Mouse (Mus musculus) 416B (cell line): ENCODE data around the gene E2f3.

Source experiments
- DNase-seq: peaks from one replicate; pipeline ENCODE4 v3.0.0; 2011; ENCODE audit warnings: low read depth

The E2f3 gene

DNA sequence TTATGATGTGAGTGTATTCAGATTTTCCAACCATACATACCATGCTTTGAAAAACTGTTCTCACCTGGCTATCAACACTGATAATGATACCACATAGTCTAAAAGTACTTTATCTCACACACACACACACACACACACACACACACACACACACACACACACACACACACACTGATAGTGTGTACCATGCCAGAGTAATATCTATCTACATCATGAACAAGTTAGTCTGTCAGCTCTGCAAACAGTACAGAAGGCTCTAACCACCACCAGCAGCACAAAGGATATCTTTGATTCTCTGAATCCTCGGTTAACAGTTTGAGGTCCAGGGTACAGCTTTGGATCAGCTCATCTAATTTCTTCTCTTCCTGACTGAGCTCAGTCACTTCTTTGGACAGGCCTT, 69.3 kb downstream of the E2f3 start:
- DNase-seq: no peak

DNA sequence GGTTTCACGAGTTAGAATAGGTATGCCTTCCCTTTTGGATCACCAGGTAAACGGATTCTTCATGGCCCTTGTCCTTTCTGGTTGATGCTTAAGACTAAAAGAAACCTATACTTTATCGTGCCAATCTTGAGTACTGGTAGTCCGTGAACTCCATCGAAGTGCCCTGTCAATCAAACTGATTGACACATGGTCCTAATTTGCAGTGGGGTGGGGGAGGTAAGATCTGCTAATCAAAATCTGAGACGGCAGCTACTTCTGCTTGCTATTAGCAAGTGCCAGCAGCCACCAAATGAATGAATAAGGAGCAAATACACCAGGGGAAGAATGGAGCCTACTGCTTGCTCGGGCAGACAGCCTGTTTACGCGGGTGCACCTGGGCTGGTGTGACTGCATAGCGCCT, 72.3 kb downstream of the E2f3 start:
- no peak for DNase-seq

DNA sequence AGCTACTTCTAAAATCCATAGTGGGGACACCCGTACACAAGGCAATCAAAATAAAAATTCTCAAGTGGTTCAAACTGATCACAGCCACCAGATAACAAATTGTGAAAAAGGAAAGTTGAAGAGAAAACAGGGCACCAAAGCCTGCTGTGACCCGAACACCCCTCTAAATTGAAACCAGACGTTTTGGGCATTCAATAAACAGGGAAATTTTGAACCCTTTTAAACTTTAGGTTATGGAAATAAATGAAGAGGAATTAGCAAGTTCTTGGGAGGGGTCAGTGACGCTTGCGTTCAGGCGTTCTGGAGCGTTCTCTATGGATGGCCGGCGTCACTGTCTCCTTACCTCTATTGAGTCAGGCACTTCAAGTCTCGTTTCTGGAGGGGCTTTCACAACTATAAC, 72.8 kb downstream of the E2f3 start:
- DNase-seq: no peak

DNA sequence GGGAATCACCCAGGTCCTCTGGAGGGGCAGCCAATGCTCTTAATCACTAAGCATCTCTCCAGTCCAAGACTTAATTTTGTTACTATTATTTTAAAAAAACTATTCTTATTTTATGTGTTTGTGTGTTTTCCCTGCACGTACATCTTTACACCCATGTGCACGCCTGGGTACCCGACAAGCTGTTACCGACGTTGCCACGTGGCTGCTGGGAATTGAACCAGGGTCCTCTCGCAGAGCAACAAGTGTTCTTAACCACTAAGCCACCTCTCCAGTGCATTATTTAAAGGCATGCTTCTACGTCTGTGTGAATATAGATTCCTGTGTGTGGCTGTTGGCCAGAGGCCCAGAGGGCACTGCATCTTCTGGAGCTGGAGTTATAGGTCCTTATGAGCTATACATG, 73.6 kb downstream of the E2f3 start:
- no peak for DNase-seq

DNA sequence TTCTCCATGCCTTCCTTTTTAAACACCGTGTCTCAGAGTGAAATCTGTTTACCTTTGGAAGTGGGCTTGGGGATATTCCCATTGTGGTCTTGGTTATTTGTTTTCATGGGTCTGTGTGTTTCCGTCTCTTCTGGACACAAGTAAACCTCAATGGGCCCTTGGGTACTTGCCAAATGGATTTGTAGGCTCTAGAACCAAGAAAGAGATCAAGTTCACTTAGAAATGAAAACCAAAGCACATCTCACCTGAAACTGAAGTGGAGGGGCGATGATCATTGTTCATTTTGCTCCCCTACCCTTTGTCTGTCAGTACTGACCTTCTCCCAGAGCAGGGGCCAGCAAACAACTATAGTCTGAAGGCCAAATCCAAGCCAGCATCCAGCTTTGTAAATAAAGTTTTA, 74.7 kb downstream of the E2f3 start:
- DNase-seq: no peak

DNA sequence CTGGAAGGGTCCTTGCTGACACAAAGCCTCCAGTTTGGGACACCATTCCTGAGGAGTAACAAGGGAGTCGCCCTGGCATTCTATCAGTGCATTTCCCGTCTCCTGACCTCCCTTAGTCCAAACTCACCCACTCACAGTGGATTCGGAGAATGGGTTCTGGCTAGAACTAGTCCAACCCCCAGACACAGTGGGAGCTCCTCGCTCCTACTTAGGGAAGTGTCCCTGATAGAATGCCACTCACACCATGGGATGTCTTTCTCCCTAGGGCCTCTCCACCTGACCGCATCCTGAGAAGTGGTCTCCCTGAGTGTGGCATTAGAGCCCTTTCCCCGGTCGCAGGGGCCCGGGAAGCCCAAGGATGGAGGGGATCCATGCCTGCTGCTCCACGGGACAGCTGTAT, 77.4 kb downstream of the E2f3 start:
- no peak for DNase-seq

DNA sequence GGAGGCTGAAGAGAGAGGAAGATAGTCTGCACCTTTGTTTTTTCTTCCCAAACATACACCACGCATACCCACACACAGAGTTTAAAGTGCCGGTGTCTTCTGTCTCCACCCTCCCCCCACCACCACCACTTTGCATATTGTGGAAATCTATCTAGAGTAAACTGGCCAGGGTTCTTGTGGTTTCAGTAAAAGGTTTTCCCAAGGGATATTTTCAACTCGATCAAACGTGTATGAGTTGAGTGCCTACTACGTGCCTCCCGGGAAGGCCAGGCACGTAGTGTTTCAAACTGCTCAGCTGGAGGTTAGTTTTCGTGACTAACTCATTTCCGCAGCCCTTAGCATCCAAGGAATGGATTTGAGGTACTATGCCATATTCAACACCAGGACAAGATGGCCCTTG, 77.9 kb downstream of the E2f3 start:
- DNase-seq: no peak

DNA sequence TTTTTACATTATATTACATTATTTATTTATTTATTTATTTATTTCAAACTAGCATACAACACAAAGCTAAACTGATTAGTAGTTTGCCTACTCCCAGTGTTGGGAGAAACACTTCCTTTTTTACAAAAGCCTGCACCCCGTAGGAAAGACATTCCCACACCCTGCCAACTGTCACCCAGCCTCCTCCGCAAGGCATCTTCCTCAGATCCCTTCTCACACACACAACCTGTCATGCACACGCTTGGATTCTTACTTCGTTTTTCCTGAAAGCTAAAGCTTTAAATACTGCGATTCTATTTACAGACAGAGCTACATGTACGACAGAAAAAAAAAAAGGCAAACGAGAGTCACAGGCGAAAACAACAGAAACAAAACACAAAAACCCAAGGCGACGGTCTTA, 79.1 kb downstream of the E2f3 start:
- no peak for DNase-seq

DNA sequence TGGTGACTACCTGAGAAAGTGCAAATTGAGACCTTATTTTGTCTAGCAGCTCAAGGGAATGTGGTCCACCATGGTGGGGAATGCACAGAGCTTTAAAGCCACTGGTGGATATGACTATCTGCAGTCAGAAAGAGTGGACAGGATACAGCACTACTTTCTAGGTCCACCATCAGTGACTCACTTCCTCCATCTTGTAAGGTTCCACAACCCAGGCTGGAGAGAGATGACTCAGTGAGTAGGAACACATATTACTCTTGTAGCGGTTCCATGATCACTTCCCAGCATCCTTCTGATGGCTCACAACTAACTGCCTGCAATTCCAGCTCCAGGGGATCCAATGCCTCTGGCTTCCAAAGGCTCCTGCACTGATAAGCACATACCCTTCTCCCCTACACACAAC, 82.5 kb downstream of the E2f3 start:
- DNase-seq: peak; percentile 95

DNA sequence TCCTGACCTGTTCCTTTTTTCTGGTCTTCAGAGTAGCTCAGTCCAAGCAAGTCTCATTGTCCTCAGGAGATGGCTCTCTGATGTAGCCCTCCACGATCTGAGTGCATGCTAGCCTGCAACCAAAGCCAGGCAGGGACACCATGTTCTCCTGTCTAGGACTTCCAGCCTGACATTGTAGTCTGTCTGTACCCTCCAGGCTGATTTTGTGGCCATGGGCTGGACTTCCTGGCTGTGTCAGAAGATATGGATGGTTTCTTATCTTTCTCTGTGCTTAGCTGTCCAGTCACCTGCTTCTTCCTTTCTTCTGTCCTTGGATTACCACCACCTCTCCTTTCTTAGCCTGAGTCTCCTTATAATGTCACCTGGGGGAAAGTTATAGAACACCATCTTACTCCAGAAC, 83.2 kb downstream of the E2f3 start:
- DNase-seq: peak; percentile 60

DNA sequence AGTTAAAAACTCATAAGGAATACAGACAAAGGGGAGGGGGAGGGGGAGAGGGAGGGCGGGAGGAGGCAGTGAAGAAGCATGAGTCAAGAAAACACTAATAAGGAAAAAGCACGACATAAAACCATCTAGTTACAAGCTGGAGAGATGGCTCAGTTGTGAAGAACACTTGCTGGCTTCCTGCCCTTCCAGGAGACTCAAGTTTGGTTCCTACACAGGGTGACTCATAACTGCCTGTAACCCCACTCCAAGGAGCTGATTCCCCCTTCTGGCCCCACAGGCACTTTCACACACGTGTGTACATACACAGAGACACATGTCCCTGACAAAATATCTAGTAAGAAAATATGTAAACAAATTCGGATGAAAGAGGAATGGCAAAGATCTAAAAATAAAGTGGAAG, 84.2 kb downstream of the E2f3 start:
- DNase-seq: peak; percentile 85

DNA sequence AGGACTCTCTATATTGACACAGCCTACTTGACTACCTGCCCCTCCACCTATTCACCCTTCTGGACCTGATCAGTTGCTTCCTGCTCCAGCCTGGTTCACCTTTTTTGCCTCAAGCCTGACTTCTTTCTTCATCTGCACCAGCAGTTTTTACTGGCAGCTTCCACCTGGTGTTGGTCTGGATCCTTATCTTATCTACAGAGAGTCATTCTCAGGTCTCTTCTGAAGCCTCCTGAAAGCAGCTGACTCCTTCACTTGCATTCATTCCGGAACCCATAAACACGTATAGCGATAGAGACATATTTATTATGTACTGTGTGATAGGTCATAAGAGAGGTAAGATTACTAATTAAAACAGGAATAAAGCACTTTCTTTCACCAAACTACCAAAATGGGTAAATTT, 119.1 kb downstream of the E2f3 start:
- no peak for DNase-seq

DNA sequence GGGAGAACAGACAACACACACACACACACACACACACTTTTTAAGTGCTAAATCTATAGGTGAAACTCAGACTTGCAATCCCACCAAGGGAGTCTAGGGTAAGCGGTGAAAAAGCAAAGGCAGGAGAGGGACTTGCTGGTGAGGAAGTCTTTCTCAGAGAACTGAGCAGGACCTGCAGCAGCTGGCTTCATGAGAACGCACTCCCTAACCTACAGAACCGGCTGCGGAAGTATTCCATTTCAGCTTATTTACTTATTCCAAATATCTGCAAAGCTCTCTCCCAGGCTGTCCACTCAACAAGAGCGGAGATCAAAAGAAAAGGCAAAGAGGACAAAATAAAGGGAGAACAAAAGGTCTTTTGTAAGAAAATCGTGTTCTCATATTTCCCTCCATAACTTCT, 121.5 kb downstream of the E2f3 start:
- no peak for DNase-seq

DNA sequence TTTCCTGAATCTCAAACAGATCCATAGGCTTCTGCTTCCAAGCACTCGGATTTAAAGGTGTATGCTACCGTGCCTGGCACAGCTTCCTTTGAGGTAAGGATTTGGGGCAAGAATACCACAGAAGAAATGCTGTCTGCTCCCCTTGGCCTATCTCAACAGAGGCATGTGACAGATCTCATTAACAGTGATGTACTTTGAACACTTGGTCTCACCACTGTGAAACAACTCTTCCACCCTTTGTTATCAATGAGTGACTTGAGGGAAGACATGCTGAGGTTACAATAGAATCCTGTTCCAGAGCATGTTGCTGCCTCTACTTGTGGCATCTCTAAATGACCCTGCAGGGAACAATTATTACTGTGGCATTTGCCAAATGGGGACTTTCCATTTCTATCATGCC, 125.8 kb downstream of the E2f3 start:
- no peak for DNase-seq

DNA sequence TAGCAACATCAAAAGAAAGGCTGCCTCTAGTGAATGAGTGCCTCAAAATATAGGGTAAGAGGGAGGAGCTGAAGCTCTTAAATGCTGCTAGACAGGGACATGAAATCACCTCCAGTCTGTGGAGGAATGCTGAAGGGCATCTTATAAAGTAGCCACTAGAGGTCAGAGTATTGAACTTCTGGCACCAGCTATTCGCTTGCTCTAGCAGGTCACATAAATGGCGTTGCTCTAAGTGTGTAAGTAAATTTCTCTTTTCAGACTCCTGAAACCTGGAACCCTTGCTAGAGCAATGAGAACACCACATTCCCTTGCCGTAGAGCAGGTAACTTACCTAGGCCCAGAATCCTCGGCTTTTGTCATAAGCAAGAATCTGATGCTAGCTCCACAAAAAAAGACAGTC, 128.4 kb downstream of the E2f3 start:
- DNase-seq: peak; percentile 85
